Mouse (Mus musculus) heart, postnatal 14 days (tissue): ENCODE results near the gene Kmt2c. TPM values are rescaled to one million over a fixed set of nuclear protein-coding genes. Genes with fewer than 3 reads are reported as not detected.
A peak's percentile ranks its signal among the peaks of the same experiment; 100 is the strongest.
"Not testable (repeated sequence)": the region's sequence is repeated elsewhere in the genome, so short reads cannot be mapped to it uniquely, and the experiment has no call there.

Source experiments
- DNase-seq, 2 experiments: peaks; one replicate each; pipeline ENCODE4 v3.0.0; 2021 to 2022
- intact Hi-C: fragments of 180-260 bp; cut with DNase I; formaldehyde crosslinking; loops from one replicate; pipeline ENCODE4 v1.15.1; 2025
- total RNA-seq, 2 experiments: library from RNA; stranded (reverse); gene quantifications; 2 replicates each; pipeline ENCODE4 v1.2.3; 2021

The Kmt2c gene
- total RNA-seq, 2 experiments from 2014 or later, result 47.8 to 49.4 TPM

DNA sequence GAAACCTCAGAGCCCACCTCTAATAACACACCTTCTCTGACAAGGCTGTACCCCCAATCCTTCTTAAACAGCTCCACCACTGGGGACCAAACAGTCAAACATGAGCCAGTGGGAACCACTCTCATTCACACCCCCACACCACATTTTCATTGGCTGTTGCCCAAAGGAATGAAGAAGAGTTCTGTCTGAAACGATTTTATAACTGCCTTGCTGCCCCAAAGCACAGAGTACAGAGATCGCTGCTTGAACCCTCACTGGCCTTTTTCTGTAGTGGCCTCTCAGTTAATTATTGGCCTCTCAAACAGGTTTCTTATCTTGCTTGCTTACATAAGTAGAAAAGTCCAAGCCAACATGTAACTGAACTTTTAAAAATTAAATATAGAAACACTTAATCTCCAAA lies 246.2 kb downstream of the Kmt2c start:
- intact Hi-C loops, result no loop called here
- DNase-seq, result no peak

DNA sequence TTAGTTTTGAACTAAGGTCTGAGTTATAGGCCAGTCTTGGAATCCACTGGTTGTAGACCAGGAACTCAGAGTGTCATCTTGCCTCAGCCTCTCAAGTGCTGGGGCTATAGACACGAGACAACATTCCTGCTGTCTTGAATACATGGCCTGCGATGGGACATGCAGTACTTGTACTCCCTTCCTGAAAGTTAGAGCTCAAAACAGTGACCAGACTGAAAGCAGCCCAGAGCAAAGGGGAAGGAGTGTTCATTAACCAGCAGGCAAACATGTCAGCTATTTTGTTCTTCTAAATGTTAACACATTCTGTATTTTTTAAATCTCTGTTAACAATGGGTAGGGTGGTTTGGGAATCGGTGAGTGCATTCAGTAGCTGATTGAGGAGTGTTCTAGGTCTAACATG lies 251.5 kb downstream of the Kmt2c start:
- no peak for DNase-seq
- intact Hi-C loops, result no loop called here

DNA sequence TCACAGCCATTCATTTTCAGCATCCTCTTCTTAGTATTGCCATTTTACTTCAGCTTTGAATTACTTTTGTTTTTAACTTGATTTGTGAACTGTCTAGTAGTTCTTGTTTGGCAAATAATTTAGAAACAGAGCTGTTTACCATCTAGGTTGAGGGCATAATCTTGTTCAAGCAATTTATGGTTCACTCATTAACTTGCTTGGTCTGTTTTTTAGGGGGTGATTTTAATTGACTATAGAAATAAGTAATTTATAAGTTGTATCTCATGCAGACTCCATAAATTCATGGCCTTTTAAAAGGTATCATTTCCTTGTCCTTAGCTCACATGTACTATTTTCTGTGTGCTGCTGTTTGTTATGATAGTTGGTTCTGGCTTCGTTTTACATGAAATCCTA lies 252.1 kb downstream of the Kmt2c start:
- DNase-seq, result no peak
- intact Hi-C loops, result no loop called here

DNA sequence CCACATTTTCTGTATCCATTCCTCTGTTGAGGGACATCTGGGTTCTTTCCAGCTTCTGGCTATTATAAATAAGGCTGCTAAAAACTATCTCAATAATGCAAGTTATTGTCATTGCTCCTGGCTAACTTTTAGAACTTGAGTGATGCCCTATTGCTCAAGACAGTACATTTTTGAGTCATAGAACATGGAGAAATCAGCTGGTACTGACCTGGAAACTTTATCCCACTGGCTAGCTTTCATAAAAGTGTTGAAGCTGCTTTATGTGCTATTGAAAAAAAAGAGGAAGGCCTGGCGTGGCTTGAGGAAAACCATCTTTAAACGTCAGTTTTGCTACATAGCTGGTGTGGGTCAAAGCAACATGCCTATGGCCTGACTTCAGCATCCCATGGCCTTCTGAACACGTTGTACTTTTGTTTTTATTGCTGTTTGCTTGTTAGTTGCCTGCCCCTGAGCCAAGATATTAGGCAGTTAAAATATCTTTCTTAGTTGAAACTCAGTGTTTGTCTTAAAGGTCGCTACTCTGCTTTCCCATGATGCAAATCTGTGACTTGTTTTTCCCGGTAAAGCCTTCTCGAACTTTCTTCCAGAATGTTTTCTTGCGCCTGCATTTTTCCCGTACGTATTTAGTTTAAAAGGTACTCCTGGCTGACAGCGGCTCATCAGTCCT lies 252.6 kb downstream of the Kmt2c start:
- DNase-seq, result no peak
- intact Hi-C loops, result no loop called here

DNA sequence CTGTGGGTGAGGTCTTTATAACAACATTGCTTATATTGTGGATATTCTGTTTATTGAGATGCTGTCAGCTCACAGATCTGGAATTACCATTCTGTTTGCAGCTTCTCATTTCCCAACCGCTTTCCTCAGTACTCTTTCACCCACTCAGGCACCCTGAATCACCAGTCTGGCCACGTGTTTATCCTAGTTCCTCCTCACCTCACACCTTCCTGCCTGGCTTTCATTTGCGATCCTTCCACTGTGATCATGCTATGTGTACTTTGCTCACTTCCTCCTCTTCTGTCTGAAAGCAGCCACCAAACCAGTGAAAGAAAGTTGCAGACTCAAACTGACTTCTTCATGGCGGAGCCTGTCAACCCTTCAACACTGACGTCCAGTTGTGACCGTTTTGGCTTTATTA lies 255.5 kb downstream of the Kmt2c start:
- intact Hi-C loops, result no loop called here
- no peak for DNase-seq

DNA sequence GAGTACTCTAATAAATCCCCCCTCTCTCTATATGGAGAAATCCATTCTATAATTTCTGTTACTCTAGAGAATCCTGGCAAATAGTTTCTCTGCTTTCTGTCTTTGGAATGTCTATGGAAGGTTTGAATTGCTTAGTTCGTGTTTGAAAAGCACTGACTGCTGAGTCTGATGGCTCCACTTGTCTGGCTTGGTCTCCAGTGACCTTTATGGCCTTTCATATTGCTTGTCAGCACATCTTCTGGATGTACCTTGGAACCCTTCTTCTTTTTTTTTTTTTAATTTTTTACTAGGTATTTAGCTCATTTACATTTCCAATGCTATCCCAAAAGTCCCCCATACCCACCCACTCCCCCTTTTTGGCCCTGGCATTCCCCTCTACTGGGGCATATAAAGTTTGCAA lies 274.2 kb downstream of the Kmt2c start:
- DNase-seq, intact Hi-C loops: not testable (repeated sequence)

DNA sequence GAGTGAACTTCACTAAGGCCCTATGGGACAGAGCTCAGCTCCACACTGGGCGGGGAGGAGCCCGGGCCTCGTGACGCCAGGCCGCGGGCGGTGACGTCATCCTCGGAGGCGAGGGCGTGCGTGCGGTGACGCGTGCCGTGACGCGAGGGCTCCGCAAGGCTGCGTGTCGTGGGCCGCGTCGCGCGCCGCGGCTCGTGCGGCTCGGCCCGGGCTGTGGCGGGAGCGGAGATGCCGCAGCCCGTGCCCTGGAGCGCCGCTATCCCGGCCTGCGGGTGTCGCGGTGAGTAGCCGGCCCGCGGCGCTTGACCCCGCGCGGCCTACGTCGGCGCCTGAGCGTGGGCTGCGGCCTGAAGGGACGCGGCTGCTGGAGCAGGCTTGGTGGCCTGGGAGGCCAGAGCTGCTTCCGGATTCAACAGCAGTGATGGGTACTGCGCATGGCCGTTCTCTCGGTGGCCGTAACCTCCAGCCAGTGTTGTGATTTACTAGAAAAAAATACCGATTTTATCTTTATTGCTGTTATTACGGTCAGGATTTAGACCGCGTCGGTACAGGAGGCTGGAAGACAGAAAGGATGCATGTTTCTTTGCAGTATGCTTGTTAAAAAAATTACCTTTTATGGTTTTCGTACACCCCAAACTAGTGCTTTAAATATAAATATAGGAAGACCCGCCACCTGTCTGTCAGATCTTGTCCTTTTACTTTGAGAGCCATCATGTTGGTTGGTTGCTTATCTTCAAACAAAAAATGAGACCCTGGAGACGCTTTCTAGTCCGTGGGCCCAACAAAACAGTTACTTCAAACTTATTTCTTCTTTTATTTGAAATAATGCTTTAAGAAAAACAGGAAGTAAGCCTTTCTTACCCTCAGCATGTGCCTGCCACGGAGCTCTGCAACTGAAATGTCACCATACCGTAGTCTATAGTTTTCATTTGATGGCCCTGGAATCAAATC lies 275.6 kb downstream of the Kmt2c start, which contains the start of gene E130116L18Rik:
TSS of gene E130116L18Rik (minus strand) at position 402 of the 951 bp plus-strand sequence.
- intact Hi-C loops, result no loop called here
- peak; percentile 92 to 94 for DNase-seq

Other genes starting within 250 kb of the Kmt2c start
- gene Cct8l1, start 17.3 kb upstream of the Kmt2c start, total RNA-seq, result under 1 TPM; 0.14 to 0.17 TPM
- gene Xrcc2, start 207.0 kb upstream of the Kmt2c start, total RNA-seq, result 1 to 10 TPM; 5.8 to 6.4 TPM